Mouse (Mus musculus): ENCODE data around the gene Pdcd11. TPM values are rescaled to one million over a fixed set of nuclear protein-coding genes. Genes with fewer than 3 reads are reported as not detected.
A peak's percentile ranks its signal among the peaks of the same experiment; 100 is the strongest.

The Pdcd11 gene
- total and polyA plus RNA-seq, 2 experiments from 2014 or later, result 4.0 to 7.7 TPM

GRCm38 (mm10) chr19:47049840-47050239, 40.7 kb upstream of the Pdcd11 start:
- peak overlapping the region; percentile 99 for H3K4me2 ChIP-seq (ENCODE audit: low read depth, low read length)
- WGBS, result 5% methylated on average over 7 of the region's 7 CpGs
- TF ChIP-seq EP300 (IDR thresholded peaks at IDR 0.05; ENCODE audit: low read depth), result no peak
- TF ChIP-seq CTCF (IDR thresholded peaks at IDR 0.05; ENCODE audit: low read depth), result no peak
- DNase-seq (ENCODE audit: low spot score) (no peak), ATAC-seq (ENCODE audit: insufficient read depth, low read depth) (no peak)
- peaks cover 6% of the 10 kb centered on the region; the same call in 1 of the 2 replicates for H3K4me1 ChIP-seq (ENCODE audit: control insufficient read depth, insufficient read depth)
- no peak overlapping the region for H3K27ac ChIP-seq (ENCODE audit: low read depth)
- peak overlapping the region; percentile 85 for H3K4me3 ChIP-seq (ENCODE audit: low read depth, low read length)
- H3K27me3 ChIP-seq (ENCODE audit: control insufficient read depth, insufficient read depth, low read length), result no peaks in the 10 kb centered on the region
- peak overlapping the region; percentile 75; the same call in 1 of the 2 replicates for H3K9ac ChIP-seq (replicated peaks; ENCODE audit: low read depth, low read length)
- no peaks in the 10 kb centered on the region for H3K9me3 ChIP-seq (replicated peaks; ENCODE audit: control insufficient read depth, low read length)
- H3K36me3 ChIP-seq (replicated peaks; ENCODE audit: control insufficient read depth, insufficient read depth, low read length), result peaks cover 18% of the 10 kb centered on the region; the same call in 1 of the 2 replicates

GRCm38 (mm10) chr19:47050271-47051032, 40.1 kb upstream of the Pdcd11 start, which contains the start of gene Pcgf6:
Pcgf6 (minus strand) TSS chr19:47050906.
- Histone ChIP-seq H3K4me2 (ENCODE audit: low read depth, low read length) (peak within 1 kb of the TSS; percentile 99), H3K9me3 (replicated peaks; ENCODE audit: control insufficient read depth, low read length) (no peaks in the 10 kb centered on the region), H3K27me3 (ENCODE audit: control insufficient read depth, insufficient read depth, low read length) (no peaks in the 10 kb centered on the region), H3K27ac (ENCODE audit: low read depth) (peak within 1 kb of the TSS; percentile 81), H3K4me1 (ENCODE audit: control insufficient read depth, insufficient read depth) (peaks cover 6% of the 10 kb centered on the region; the same call in 1 of the 2 replicates), H3K9ac (replicated peaks; ENCODE audit: low read depth, low read length) (peak within 1 kb of the TSS; percentile 75), H3K36me3 (replicated peaks; ENCODE audit: control insufficient read depth, insufficient read depth, low read length) (peaks cover 17% of the 10 kb centered on the region; the same call in 1 of the 2 replicates), H3K4me3 (ENCODE audit: low read depth, low read length) (peak within 1 kb of the TSS; percentile 85)
- TF ChIP-seq CTCF (IDR thresholded peaks at IDR 0.05; ENCODE audit: low read depth), result no peak
- TF ChIP-seq EP300 (IDR thresholded peaks at IDR 0.05; ENCODE audit: low read depth), result no peak
- ATAC-seq (ENCODE audit: insufficient read depth, low read depth) (peak; percentile 85), DNase-seq (ENCODE audit: low spot score) (peak; percentile 55)
- WGBS, result 0% methylated on average over 74 of the region's 75 CpGs

- Histone ChIP-seq H3K36me3 (replicated peaks; ENCODE audit: control insufficient read depth, insufficient read depth, low read length) (0 out of 2 replicates have a peak, but pooled peaks cover 4% of the 10 kb centered on the region), H3K4me1 (ENCODE audit: control insufficient read depth, insufficient read depth) (peaks cover 6% of the 10 kb centered on the region; the same call in 1 of the 2 replicates), H3K9ac (replicated peaks; ENCODE audit: low read depth, low read length) (no peak overlapping the region), H3K4me2 (ENCODE audit: low read depth, low read length) (no peak overlapping the region), H3K27ac (ENCODE audit: low read depth) (no peak overlapping the region), H3K27me3 (ENCODE audit: control insufficient read depth, insufficient read depth, low read length) (no peaks in the 10 kb centered on the region), H3K4me3 (ENCODE audit: low read depth, low read length) (no peak overlapping the region), H3K9me3 (replicated peaks; ENCODE audit: control insufficient read depth, low read length) (no peaks in the 10 kb centered on the region)
- ATAC-seq (ENCODE audit: insufficient read depth, low read depth) (no peak), DNase-seq (ENCODE audit: low spot score) (no peak)
- TF ChIP-seq CTCF (IDR thresholded peaks at IDR 0.05; ENCODE audit: low read depth), result no peak
- TF ChIP-seq EP300 (IDR thresholded peaks at IDR 0.05; ENCODE audit: low read depth), result no peak
- WGBS, result 74% methylated on average over 4 of the region's 4 CpGs
These were observed 37.6 kb upstream of the Pdcd11 start for GRCm38 (mm10) chr19:47052927-47053326.

GRCm38 (mm10) chr19:47053471-47053870, 37.1 kb upstream of the Pdcd11 start:
- WGBS, result 85% methylated on average over 4 of the region's 4 CpGs
- no peak for ATAC-seq (ENCODE audit: insufficient read depth, low read depth)
- TF ChIP-seq CTCF (IDR thresholded peaks at IDR 0.05; ENCODE audit: low read depth) (no peak), EP300 (IDR thresholded peaks at IDR 0.05; ENCODE audit: low read depth) (no peak)

GRCm38 (mm10) chr19:47057684-47058083, 32.9 kb upstream of the Pdcd11 start:
- Histone ChIP-seq H3K9me3 (replicated peaks; ENCODE audit: control insufficient read depth, low read length) (no peaks in the 10 kb centered on the region), H3K36me3 (replicated peaks; ENCODE audit: control insufficient read depth, insufficient read depth, low read length) (no peaks in the 10 kb centered on the region), H3K4me2 (ENCODE audit: low read depth, low read length) (no peak overlapping the region), H3K27ac (ENCODE audit: low read depth) (no peak overlapping the region), H3K27me3 (ENCODE audit: control insufficient read depth, insufficient read depth, low read length) (no peaks in the 10 kb centered on the region), H3K9ac (replicated peaks; ENCODE audit: low read depth, low read length) (no peak overlapping the region), H3K4me1 (ENCODE audit: control insufficient read depth, insufficient read depth) (no peaks in the 10 kb centered on the region), H3K4me3 (ENCODE audit: low read depth, low read length) (no peak overlapping the region)
- WGBS, result 34% methylated on average over 1 of the region's 1 CpGs
- ATAC-seq (ENCODE audit: insufficient read depth, low read depth) (no peak), DNase-seq (ENCODE audit: low spot score) (no peak)
- TF ChIP-seq CTCF (IDR thresholded peaks at IDR 0.05; ENCODE audit: low read depth) (no peak), EP300 (IDR thresholded peaks at IDR 0.05; ENCODE audit: low read depth) (no peak)

More at GRCm38 (mm10) chr19:47053471-47053870, 37.1 kb upstream of the Pdcd11 start:
- Histone ChIP-seq H3K9ac (replicated peaks; ENCODE audit: low read depth, low read length) (no peak overlapping the region), H3K27ac (ENCODE audit: low read depth) (no peak overlapping the region), H3K36me3 (replicated peaks; ENCODE audit: control insufficient read depth, insufficient read depth, low read length) (no peaks in the 10 kb centered on the region), H3K9me3 (replicated peaks; ENCODE audit: control insufficient read depth, low read length) (no peaks in the 10 kb centered on the region), H3K4me1 (ENCODE audit: control insufficient read depth, insufficient read depth) (peaks cover 6% of the 10 kb centered on the region; the same call in 1 of the 2 replicates), H3K27me3 (ENCODE audit: control insufficient read depth, insufficient read depth, low read length) (no peaks in the 10 kb centered on the region), H3K4me3 (ENCODE audit: low read depth, low read length) (no peak overlapping the region), H3K4me2 (ENCODE audit: low read depth, low read length) (no peak overlapping the region)
- DNase-seq (ENCODE audit: low spot score), result no peak

Data from heart, postnatal 0 days (tissue).